Mouse (Mus musculus) telencephalon, adult 2 months (tissue): ENCODE measurements around the gene Hdac4.
A peak's percentile ranks its signal among the peaks of the same experiment; 100 is the strongest.

ENCODE experiments used
- DNase-seq: peaks from one replicate; pipeline ENCODE4 v3.0.0-alpha.2; 2011; ENCODE audit warnings: low read depth, low spot score

Hdac4 gene

DNA sequence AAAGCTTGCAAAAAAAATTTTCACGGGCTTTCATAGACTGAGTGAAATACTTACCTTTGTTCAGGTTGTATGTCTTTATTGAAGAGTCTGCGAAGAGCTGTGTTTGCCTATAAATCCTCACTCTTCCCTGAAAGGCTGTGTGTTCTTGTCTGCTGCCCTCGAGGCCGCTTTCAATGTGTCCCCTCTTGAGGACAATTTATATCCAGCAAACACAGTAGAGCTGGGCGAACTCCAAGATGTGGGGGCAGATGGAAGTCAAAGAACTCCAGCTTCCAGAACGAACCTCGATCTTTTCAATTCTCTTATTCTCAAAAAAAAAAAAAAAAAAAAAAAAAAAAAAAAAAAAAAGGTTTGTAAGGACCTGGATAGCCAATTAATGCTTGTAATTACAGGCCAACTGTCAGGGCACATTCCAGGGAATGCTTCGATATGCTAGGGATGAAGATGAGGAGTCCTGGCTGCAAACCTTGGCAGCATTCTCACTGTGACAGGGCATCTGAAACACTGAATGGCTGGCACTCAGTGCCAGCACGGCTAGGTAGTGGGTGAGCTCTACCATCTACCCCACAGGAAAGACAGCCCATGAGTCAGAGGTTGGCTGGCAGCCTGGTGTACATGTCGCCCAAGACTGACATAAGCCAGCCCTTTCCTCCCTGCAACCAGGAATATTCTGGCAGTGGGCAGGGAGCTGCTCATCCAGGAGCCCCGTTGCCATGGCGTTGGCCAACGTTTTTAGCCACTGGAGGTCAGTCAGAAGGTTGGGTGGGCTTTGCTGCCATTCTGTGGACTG is at the start of gene Hdac4:
Hdac4 (minus strand) TSS at position 340 of the 790 bp plus-strand sequence.
- no peak for DNase-seq

DNA sequence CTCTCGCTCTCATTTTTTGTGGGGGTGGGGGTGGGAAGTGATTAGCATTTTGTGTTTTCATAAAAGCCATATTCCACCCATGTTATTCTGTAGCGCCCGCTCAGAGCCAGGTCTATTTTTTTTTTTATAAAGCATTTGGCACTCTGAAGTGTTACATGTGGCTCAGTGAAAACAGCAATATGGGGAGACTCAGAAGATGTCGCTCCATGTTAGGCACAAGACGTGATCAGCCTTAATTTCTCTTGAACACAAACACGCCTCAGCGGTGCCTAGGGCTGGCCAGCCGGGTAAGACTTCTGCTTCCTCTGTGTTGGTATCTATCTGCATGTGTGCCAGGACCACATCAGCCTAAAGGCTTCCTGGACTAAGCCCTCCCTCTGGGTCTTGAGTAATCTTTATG is 48.0 kb upstream of the Hdac4 start:
- no peak for DNase-seq

- no peak for DNase-seq
Observed at GRCm38 (mm10) chr1:92240072-92240471, 44.6 kb upstream of the Hdac4 start.

- no peak for DNase-seq
Observed at GRCm38 (mm10) chr1:92235600-92235999, 40.1 kb upstream of the Hdac4 start.

GRCm38 (mm10) chr1:92225297-92225696 is 29.8 kb upstream of the Hdac4 start:
- no peak for DNase-seq

DNA sequence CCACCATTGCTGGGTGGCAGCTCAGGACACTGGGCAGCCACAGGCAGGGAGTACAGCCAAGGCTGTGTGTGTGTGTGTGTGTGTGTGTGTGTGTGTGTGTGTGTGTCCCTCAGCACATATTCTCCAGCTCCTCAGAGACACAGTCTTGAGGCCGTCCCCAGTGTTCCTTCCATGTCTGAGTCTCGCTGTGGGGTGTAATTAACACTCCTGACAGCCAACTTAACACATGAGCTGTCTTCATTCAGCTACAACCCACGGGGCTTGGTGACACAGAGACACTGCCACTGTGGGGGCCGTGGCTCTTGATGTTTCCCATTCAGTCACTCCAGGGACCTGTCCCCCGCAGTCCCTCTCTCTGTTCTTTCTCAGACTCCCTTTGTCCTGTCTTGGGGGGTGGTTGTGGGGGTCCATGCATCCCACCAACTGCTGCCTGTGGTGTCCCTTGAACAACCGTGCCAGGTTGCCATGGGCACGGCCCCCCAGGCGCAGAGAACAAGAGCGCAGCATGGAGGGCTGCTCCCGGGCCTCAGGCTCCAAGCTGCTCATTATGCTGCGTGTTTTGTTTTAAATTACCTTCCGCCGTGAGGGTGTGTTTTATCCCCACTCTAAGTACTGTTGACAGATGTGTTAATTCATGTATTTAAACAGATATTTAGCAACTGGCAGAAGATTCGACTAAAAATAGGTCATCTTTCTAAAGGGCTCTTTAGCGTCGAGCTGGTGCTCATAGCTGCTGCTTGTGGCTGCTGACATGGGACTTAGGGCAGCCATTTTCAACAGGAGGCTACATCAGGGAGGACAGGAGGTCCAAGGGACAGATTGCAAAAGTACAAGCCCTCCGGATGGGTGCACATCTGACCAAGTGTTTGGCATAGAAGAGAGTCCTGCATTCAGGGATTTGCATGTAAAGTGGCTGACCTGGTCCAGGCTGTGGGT is 28.7 kb upstream of the Hdac4 start:
- DNase-seq = peak; percentile 68

GRCm38 (mm10) chr1:92216710-92217109 is 21.2 kb upstream of the Hdac4 start:
- no peak for DNase-seq

GRCm38 (mm10) chr1:92215996-92216630 is 20.6 kb upstream of the Hdac4 start:
- no peak for DNase-seq

DNA sequence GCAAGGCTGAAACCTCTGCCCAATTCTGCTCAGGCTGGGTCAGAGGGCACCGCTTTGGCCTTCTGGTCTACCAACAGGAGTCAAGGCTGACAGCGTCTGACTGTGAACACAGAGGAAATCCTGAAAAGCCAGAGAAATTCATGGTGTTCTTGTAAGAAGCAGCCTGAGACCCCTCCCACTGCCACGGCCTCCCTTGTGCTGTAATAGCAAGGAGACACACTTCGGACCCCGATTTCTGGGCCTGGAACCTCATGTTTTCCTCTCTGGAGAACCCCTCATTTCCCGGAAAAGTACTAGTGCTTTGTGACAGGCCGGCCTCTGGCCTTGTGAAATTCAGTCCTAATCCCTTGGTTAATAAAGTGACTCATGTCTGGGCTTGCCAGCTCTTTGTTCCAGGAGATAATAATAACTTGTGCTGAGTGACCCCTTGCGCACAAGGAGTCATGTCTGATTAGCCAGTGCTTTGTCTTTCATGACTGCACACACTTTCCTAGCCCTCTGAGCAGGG is 19.7 kb upstream of the Hdac4 start:
- no peak for DNase-seq

GRCm38 (mm10) chr1:92212003-92212750 is 16.7 kb upstream of the Hdac4 start:
- no peak for DNase-seq

- DNase-seq = no peak
Observed at GRCm38 (mm10) chr1:92202639-92203352, 7.3 kb upstream of the Hdac4 start.

GRCm38 (mm10) chr1:92190463-92190862 is 5.0 kb downstream of the Hdac4 start:
- no peak for DNase-seq

DNA sequence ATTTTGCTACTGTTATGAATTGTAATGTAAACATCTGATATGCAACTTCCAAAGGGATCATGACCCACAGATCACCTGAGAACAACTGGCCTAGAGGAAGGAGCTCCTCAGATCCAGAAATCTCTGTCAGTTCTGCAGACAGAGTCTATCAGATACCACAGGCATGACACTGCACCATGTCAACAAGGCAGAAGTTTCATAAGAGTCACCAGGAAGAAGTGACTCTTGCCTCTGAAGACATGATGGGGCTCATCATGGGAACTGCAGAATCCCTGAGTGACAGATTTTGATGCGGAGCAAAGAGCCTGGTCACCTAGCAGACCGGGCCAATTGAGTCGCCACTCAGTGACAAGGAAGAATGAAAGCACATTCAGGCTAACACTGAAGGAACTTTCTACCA is 8.4 kb downstream of the Hdac4 start:
- DNase-seq = no peak

- DNase-seq = no peak
Observed at GRCm38 (mm10) chr1:92184600-92184999, 10.9 kb downstream of the Hdac4 start.

DNA sequence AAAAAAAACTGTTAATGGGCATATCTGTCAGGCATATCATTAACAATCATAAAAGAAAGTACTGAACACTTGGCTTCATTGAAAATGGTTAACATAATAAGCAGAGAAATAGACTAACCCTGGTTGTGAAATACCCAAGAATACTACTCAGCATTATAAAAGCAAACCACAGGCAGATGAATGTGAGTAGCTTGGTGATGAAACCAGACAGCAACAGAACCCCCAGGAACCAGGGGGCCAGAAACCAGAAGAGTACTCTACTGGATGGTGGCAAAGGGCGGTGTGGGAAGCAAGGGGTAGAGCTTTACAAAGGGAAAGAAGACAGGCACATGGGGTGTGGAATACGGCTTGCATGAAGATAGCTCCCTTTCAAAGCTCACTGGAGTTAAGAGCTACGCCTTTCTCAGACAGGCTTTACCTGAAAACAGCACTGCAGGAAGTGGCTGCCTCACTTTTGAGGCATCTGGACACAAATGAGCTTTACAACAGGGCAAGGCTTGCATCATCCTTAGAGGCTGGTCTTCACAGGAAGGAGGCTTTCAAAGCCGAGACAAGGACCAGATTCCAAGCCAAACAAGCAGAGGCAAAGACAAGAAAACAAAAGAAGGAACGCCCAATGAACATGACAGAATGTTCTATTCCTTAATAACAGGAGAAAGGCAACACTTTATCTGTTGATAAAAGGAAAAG is 12.3 kb downstream of the Hdac4 start:
- DNase-seq = no peak

DNA sequence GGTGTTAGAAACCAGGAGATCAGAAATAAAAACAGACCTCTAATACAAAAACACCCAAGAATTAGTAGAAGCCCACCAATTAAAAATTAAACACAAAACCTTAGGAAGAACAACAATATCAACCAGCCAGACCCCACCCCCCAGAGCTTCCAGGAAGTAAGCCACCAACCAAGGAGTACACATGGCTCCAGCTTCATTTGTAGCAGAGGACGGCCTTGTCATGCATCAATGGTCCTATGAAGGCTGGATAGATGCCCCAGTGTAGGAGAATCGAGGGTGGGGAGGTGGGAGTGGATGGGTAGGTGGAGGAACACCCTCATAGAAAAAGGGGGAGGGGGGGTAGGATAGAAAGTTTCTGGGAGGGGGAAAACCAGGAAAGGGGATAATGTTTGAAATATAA is 13.5 kb downstream of the Hdac4 start:
- no peak for DNase-seq

- DNase-seq = peak; percentile 100
Observed at GRCm38 (mm10) chr1:92180141-92181137, 15.1 kb downstream of the Hdac4 start.

DNA sequence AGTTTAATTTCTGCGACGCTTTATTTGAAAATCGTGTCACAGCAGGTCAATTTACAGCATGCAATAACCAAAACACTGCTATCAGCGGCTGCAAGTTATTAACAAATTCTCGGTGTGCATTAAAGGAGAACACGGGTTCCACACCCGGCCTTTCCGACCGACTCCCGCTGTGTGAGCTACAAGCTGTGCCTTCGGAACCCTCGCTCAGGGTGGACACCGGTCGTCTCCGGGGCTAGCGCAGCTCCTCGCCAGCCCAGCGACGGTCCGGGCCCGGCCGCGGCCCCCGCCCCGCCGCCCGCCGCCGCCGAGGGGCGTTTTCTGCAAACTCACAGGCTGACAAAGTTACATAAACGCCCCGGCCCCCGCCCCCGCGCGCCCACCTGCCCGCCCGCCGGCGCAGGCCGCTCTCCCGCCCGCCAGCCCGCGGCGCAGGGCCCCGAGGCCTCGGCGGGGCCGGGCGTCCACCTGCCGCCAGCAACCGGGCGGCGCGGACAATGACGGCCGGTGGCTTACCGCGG is 16.0 kb downstream of the Hdac4 start:
- no peak for DNase-seq
